Mouse (Mus musculus): ENCODE measurements around the gene Gm6268.
A peak's percentile ranks its signal among the peaks of the same experiment; 100 is the strongest.

Gm6268 gene

GRCm38 (mm10) chrX:36400980-36401379 is at the start of gene Gm6268:
Gene Gm6268 (plus strand): TSS chrX:36401280.
- DNase-seq (ENCODE audit: low spot score) = no peak

DNA sequence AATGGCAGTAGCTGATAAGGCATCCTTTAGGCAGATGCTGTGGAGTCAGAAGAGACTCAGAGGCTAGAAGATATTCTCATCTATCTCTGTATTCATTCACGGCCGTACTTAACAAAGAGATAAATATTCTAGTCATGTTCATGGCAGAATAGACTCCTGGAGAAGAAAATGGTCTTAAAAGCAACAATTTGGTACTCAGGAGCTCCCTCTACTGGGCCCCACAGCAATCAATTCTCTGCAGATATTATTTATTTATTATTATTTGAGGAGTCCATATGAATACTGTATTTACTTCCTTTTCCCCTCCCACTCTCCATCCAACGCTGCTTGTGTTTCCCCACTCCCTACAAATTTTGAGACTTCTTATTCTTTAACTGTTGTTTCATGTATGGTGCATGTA is 48.6 kb upstream of the Gm6268 start:
- DNase-seq (ENCODE audit: low spot score) = peak; percentile 25

DNA sequence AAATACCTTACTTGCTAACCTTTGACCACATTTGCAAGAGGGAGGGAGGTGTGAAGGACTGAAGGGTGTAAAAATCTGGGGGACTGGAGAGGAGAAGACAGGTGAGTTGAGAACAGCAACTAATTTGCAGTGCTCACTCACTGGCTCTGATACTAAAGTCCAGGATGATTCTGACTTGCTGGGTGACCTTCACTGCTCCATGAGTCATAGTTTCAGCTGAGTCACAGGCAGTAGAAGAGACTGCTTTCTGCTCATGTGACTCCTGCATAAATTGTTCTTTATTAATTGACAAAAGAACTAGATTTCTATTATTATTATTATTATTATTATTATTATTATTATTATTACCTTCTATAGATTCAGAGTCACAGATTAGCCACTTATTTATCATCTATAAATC is 15.7 kb upstream of the Gm6268 start:
- no peak for DNase-seq (ENCODE audit: low spot score)

- DNase-seq (ENCODE audit: low spot score) = peak; percentile 76
Observed at GRCm38 (mm10) chrX:36389971-36390370, 11.1 kb upstream of the Gm6268 start.

GRCm38 (mm10) chrX:36390503-36390902 is 10.6 kb upstream of the Gm6268 start:
- no peak for DNase-seq (ENCODE audit: low spot score)

GRCm38 (mm10) chrX:36392672-36393071 is 8.4 kb upstream of the Gm6268 start:
- DNase-seq (ENCODE audit: low spot score) = peak; percentile 24

DNA sequence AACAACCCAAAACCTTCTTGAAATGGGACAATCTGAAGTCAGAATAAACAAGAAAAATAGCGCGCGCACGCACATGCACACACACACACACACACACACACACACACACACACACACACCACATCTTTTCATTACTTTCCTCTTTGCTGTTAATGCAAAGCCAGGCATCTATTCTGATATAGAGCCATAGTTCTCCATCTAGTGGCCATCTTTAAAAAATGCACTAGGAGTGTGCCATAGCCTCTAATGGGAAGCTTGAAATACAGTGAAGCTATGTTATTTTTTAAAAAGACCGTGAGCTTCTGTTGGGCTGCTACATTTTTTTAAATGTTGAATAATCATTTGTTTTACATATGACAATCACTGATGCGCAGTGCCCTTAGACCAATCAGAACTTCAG is 7.8 kb upstream of the Gm6268 start:
- DNase-seq (ENCODE audit: low spot score) = no peak

DNA sequence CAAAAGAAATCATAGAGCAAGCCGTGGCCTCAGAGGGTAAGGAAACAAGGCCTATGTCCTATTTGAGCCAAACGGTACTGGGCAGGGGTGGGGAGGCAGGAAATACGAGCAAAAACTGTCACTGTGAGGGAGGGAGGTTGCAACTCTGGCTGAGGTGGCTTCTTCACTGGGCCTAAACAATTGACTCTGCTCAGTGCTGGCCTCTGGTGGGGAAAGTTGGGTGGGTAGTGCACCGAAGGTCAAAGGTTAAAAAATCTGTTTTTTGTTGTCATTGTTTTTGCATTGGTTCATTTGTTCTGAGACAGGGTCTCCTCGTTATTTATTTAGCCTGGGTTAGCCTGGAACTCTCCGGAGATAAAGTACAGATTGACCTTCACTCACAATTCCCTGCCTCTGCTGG is 1.2 kb downstream of the Gm6268 start:
- DNase-seq (ENCODE audit: low spot score) = no peak

- DNase-seq (ENCODE audit: low spot score) = no peak
Observed at GRCm38 (mm10) chrX:36419153-36419552, 18.1 kb downstream of the Gm6268 start.

DNA sequence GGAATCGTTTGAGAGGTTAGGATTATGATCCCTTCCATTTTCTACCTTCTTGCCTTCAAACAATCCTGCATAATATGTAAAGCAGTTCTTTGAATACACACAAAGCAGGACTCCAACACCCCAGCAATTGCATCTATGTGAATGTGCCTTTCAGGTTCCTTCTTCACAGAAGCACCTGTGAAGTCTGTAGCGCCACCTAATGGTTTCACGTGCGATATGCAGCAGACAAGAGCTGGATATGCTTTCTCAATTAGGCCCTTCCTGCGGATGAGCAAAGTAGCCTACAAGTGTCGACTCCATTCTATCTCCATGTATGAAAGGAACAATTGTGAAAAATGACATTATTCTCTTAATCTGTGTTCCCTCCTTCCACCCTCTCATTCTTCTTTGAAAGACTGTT is 33.9 kb downstream of the Gm6268 start:
- peak; percentile 8 for DNase-seq (ENCODE audit: low spot score)

DNA sequence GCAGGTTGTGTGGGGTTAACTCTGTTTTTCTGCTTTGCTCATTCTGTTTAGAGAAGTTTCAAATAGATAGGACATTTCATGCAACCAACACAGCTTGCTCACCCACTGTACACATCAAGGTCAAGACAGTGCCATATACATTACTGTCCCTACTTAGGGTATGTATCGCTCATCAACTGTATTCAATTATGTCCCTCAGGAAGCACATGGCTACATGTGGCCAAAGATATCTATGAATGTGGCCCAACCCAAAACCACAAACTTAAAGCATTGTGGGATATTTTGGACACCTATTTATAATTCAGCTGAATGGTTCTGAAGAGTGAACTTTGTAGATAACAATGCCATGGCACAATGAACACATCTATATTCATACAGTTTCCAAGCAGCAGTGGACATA is 36.9 kb downstream of the Gm6268 start:
- no peak for DNase-seq (ENCODE audit: low spot score)
